Mouse (Mus musculus) layer of hippocampus, postnatal 14 days (tissue): ENCODE data around the gene Arg1. TPM values are rescaled to one million over a fixed set of nuclear protein-coding genes. Genes with fewer than 3 reads are reported as not detected.

ENCODE experiments used
- DNase-seq, 2 experiments: peaks; one replicate each; pipeline ENCODE4 v3.0.0; 2021 to 2022; ENCODE audit warnings: low spot score in 2 of 2, mixed read lengths in 1 of 2
- long read RNA-seq, 2 experiments: library from polyadenylated mRNA; stranded (forward); transcript quantifications; one replicate each; pipeline ENCODE4 v2.0.0; 2021
- total RNA-seq, 2 experiments: library from RNA; stranded (reverse); gene quantifications; 2 replicates each; pipeline ENCODE4 v1.2.3; 2021

Gene Arg1
- total RNA-seq, result not detected
- long read RNA-seq, experiment 1, result 0 reads
- long read RNA-seq, experiment 2, result 0 reads

DNA sequence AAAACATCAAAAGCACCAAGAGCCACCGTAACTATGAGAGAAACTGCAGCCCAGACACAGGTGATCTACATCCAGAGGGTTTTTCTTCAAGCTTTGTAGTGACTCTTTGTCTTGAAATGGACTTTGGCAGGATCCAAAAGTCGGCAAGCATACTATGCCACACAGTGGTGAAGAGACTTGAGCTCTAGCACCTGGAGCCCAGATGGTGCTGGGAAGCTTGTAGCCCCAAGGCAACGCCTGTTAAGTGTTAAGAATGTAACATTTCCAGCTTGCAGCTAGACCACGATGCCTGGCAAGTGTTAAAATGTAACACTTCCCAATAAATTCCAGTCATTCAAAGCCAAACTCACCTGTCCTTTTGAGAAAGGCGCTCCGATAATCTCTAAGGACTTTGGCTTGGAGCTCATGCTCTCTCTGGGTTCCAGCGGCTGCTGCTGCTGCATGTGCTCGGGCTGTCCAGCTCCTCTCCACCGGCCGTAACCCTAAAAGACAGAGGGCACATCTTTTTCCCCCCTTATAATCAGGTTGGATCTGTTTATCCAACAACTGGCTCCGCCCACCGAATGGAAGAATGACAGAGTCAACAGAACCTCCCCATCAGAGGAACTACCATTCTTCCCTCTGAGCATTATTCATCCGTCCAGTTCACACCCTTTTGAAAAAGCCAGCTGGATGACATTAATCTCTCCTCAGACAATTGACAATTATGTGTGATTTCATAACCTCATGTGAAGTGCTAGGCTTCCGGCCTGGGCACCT is at the start of gene Arg1:
TSS of gene Arg1 (minus strand) at position 523 of the 759 bp plus-strand sequence.
- no peak for DNase-seq

DNA sequence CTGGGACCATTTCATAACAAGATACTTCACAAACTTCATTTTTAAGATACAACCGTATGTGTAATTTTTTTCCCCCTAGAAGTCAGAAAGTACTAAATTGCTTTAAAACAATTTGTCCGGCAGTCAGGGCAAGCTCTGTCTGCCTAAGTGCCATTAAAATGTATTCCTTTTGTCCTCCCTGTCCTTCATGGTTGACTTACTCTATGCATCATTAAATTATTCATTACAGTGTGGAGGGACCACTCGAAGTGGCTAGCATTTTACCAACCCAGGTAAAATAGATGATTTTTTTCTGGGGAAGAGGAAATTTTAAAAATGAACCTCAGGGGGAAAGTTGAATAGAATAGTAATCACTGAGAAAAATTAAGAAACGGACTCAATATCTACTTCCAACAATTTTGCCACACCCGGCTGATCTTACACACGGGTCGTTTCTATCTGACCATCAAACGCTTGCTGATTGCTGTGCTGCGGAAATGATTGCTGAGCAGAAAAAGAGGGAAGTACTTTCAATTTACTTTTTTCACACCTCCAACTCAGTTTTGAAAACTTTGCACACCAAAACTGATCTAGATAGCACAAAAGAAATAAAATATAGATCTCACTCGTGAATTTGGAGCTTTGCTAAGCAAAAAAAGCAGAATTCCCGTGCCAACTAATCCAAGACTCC is 46.7 kb upstream of the Arg1 start:
- no peak for DNase-seq

DNA sequence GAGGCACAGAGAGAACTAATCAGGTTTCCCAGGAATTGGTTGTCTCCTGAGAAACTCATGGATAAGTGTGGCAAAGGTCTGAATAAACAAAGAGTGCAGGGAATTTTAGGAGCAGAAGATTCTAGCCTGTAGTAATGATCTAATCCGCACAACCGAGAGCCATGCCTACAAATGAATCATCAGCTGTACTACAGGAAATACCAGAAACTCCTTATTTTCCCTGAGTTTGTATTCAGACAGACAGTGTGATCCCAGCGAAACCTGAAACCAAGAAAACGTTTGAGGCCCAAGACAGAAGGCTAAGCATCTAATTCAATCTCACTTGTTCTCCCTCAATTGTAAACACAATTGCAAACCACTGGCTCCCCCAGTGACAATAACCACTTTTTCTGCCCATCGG is 46.1 kb upstream of the Arg1 start:
- no peak for DNase-seq

DNA sequence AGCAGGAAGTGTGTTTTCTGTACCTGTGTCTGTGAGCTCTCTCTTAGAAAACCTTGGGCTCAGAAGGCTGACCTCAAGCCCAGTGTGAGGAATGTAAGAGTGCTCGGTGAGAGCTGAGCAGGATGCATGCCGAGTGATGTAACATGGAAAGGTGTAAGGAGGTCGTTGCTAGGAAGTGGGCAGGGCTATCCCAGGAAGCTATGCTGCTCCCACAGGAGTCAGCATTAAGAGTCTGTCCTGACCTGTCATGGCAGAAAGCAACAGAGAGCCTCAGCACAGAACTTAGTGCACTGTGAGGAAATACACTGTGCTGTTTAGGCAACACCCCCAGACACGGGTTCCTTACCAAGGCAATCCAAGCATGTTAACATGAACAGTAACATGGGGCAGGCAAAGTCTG is 45.6 kb upstream of the Arg1 start:
- no peak for DNase-seq

DNA sequence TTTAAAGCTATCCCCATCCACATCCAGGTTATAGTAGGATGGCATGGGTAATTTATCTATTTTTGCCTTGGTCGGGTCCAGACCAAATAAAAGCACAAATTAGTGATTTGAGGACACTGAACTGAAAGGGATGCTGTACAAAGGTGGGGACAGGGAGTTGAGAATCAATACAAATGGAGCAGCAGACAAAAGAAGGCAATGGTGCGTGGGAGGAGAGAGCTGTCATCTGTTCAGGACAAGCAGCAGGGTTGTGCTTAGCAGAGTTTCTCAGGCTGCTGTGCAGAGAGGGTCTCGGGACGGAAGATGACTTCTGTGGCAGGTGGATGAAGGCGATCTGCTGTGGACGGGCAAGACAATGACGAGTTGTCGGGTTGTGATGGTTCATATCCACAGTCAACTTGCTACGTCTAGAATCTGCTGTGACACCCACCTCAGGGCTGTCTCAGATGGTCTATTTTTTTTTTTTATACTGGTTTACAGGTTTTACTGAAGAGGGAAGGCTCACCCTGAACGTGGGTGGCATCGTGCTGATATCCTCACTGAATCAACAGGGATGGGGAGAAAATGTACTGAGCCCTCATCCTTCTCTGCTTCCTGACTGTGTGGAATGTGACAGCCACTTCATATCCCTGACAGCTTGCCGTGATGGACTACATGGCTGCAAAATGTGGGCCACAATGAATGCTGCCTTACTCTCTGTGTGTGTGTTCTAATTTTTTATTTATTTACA is 38.7 kb upstream of the Arg1 start:
- DNase-seq, result peak; percentile 50 to 60

DNA sequence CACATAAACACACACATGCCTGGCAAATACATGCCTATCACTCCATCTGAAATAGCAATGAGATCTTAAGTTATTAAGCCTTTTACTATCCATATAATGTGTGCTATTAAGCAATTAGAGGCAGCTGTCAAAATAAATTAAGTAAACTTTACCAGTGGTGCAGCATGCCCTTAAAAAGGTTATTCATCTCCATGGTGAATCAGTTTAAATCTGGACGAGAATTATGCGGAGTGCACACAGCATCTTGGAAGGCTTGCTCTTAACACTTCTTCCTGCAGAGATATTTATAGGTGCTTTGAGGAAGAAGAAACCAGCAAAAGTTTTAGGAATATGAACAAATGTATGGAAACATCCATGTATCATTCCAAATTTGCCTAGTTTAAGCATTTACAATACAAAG is 34.6 kb upstream of the Arg1 start:
- DNase-seq, result no peak

DNA sequence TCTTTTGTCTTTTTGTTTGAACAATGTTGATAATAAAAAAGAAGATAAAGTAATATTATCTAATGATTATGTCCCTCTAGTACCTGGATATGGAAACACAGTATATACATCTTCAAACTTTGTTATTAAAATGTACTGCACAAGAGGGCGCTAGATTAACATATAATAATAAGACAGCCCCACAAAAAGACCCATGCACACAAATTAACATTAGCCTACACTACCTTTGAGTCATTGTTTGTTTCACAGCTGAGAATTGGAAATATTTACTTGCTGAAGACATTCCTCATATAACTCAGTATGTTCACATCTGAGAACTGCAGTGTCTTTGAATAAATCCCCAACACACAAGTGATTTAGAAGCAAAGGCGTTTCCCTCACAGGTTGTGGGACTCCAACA is 33.8 kb upstream of the Arg1 start:
- peak in 1 of 2 experiments; percentile 60 for DNase-seq

DNA sequence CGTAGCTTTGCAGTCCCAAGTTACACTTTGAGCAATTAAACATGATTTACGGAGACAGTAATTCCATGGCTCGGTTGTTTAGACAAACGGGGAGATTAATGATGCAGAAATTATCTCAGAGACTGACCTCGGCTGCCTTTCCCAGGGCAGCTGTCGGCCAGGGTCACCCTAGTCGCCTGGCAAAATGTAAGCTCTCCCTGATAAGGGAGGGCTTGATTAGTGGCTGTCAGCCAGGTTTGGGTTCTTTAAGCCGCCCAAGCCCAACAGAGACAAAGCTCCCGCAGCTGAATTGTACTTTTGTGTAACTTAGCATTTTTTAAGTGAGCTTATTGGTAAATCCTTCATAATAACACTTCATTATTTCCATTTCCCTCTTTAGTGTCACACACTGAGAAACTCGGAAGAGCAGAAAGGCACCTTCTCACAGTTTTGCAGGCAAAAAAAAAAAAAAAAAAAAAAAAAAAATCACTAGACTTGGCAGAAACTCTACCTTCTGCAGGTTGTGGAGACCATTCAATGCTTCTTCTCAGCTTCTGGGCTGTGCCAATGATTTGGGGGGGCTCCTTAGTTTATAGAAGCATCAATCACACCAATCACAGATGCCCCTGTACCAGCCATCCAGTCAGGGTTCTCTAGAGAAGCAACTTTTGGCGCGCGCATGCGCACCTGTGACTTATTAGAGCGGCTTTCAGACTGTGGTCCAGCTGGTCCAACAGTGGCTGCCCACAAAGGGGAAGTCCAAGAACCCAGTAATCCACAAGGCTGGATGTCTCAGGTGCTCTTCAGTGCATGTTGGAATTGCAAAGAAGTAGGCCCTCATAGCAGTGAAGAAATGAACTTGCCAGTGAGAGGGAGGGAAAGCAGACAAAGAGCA is 32.0 kb upstream of the Arg1 start:
- no peak for DNase-seq

DNA sequence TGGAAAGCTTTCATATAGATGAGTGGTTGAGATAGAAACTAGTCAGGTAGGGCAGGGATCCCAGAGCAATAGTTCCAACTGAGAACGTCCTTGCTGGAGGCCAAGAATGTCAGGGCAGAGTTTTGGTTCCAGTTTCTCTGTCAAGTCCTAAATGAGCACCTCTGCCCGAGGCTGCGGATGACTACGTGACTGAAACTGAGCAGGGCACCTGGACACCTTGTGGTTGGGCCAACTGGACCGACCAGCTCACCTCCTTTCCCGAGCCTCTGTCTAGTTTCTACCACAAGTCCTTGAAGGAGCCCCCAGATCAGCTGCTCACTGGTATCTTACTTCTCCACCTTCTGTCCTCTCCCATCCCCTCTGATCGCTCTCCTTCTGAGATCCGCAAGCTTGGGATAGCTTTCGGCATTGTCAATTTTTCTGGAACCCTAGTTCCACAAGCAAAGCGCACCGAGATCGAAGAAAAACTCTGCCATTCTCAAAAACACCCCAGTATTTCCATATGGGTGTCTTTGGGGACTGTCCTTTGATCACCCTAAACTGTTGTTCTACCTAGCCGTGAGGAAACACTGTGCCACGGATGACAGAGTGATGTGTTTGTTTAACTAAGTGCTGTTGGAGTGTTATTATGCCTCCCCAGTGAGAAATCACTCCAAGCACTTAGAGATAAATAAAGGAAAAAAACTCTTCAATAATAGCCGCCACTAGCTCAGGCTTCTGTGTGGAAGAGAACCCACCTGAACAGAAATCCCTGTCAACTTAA is 31.2 kb upstream of the Arg1 start:
- DNase-seq, result no peak

DNA sequence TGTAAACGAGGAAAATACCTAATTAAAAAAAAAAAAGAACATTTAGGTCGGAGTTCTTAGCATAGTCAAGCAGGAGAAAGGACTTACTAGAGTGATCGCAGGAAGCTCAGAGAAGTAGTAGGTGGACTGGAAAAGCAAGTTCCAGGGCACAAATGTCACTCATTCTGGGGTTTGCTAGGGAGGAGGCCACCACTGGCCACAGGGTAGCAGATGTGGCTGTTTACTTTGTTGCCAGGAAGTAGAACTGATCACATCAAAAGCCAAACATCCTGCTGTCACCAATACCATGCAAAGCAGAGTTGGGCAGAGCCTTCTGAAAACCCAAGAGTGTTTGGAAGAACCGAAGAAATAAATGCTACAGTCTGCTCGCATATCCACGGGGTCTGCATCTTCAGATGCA is 26.6 kb upstream of the Arg1 start:
- DNase-seq, result no peak

DNA sequence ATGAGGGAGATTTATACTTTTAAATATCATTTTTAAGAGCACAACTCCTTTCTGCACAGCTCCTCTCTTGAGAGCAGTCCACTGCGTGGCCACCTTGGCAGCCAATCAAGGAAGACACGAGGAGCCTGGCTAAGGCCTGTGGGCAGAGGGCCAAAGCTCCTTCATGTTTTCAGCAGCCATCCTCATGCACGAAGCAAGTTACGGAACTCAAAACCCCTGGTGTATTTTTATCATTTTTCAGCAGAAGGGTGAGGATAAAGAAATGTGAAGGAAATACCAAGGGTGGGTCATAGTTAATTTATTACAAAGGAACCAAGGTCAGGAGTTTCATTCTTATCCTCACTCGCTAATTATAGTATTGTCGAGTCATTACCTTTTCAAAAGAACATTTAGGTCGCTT is 25.3 kb upstream of the Arg1 start:
- DNase-seq, result no peak

DNA sequence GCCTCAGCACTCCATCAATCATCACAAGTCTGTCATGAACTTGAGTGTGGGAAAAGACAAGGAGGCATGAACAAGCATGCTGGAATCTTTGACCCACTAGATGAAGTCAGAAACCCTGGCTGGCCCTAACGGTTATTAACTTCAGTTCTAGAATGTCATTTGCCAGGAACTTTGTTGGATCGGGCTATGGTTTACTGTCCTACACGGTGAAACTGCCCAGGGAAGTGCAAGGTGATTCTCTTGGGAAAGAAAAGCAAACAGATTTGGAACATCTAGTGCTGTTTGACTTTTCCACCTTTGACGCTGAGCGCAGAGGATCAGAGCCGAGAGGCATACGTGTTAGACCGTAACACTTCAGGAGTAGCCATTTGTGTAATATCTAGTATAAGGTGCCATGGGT is 24.3 kb upstream of the Arg1 start:
- no peak for DNase-seq

DNA sequence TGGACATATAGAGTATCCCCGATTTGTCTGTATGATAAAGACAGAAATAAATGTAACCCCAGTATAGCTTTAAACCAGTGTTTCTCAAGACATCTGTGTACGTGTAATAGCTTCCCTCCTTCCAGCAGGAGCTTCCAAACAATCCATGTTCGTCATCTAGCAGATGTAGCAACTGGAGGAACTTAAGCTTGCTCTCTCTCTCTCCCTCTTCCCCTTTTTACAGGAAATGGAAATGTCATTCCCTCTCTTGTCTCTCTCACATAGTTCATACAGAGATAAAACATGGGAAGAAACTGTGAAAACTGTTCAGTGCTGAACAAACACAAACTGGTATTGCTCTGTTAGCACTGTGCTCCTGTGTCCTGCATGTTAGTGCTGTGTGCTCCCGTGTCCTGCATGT is 22.9 kb upstream of the Arg1 start:
- no peak for DNase-seq

DNA sequence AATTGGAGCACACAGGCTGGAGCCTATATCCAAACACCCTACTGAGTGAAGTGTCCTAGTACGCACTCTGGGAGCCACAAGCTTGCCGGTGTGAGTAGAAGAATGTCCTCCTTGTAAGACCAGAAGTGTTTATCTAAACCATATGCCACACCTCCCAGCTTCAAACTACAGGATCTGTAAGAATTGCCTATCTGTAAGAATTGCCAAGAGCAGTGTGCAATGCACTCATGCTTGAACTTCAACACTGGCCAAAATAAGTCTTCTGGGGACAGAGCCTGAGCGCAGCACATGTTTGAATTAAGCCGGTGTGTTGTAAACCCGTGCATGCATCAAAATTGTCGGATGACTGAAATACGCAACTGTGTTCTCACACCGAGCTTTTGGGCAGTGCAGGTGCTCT is 21.0 kb upstream of the Arg1 start:
- DNase-seq, result no peak

DNA sequence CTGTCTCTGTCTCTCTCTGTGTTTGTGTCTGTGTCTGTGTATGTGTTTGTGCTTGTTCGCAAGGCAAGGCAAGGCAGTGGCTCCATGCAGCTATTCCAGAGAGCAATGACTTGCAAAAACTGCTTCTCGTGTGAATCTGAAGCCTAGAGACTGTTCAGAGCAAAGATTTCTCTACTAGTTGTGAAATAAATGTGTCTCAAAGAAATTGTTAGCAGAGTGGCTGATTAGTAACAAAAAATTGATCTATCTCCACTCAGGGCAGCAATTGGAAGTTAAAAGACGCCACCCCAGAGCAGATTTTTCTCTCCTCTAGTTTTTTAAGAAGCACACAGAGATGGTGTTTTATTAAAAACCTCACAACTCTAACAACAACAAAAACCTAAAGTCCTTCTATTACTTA is 20.6 kb upstream of the Arg1 start:
- no peak for DNase-seq

DNA sequence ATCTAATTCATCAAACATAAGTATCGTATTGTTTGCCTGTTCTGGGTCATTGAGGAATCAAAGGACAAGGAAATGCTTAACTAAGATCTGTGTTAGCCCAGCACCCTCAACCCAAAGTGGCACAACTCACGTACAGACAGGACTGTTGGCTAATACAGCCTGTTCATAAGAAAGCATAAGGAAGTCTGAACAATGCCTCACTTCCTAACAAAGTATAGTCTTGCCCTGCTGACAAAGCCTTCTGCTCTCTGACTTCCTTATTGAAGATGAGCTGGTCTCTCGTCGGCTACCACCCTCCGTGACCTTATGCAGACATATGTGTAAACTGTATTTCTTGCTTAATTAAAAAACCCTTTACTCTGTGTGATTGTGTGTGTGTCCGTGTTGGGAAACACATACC is 2.9 kb upstream of the Arg1 start:
- no peak for DNase-seq

DNA sequence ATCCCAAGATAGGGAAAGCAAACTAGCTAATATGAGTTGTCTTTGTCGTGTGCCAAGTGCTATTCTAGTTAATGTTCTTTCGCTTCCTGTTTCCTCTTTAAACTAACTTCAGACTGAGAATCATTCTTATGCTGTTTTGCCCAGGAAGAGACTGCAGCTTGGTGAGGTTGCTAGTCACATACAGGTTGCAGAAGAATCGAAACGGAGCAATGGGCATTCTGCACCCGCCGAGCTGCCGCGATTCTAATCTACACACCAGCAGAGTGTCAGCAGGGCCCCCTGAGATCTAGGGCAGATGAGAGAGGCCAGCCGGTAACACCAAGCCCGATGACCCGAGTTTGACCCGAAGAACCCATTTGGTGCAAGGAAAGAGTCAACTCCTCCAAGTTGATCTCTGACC is 788 bp upstream of the Arg1 start:
- DNase-seq, result no peak

DNA sequence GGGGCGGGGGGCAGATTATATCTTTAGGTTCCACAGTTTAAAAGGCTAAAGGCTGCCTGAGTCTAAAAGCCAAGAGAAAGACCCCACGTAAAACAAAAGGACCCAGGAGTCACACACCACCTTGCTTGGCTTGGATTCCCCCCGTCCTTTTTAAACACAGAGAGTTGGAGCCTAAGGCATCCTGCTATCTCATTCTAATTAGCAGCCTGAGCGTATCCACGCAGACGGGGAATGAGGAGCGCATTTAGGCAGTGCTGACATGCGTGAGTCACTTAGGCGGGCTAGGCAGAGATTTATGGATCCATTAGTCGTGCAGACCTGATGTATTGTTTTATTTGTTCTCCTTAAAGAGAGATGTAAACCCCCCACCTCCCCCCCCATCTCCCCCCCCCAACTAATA is 904 bp downstream of the Arg1 start:
- no peak for DNase-seq

DNA sequence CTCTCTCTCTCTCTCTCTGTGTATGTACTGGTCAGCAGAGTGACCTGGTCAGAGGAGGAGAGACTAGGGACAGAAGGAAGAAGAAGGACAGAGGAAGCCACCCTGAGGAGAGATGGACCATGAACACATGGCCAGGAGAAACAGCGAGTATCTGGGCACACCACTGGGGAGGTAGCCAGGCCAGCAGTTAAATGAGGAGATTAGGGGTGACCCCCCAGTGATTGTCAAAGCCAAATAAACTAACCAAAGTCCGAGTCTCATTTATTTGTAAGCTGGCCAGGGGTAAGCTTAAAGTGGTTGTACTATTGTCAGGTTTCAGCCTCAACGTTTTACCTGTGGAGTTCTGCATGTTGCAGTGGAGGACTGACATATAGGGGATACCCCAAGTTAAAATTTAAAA is 3.0 kb downstream of the Arg1 start:
- DNase-seq, result no peak

DNA sequence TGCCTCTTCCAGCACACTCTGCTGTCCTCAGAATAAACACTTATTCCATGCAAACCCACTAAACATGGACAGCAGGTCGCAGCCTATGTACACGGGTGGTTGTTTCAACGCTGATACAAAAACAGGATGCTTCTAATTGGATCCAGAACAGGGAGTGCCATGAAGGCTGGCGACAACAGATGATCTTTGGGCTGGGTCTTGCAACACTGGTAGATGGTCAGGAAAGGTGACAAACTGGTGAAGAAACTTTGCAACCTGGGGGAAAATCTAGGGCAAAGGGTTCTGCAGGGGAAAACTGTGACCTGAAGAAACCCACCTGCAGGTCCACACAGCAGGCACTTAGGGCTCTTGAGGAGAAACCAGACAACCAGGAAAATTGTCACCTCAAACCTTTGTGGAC is 4.3 kb downstream of the Arg1 start:
- DNase-seq, result no peak

DNA sequence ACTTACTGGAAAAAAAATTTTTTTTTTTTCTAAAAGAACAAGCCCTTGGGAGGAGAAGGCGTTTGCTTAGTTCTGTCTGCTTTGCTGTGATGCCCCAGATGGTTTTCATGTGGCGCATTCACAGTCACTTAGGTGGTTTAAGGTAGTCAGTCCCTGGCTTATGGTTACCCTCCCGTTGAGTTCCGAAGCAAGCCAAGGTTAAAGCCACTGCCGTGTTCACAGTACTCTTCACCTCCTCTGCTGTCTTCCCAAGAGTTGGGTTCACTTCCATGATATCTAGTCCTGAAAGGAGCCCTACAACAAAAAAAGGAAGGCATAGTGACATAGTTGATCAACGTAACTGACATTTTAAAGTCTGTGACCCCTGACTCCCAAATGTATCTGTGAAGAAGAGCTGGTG is 11.8 kb downstream of the Arg1 start:
- no peak for DNase-seq
